Mouse (Mus musculus) right cerebral cortex, postnatal 10 days (tissue): ENCODE results near the gene Plagl2.
A peak's percentile ranks its signal among the peaks of the same experiment; 100 is the strongest.
"Not testable (repeated sequence)": the region's sequence is repeated elsewhere in the genome, so short reads cannot be mapped to it uniquely, and the experiment has no call there.

Source experiments
- DNase-seq, 2 experiments: peaks; one replicate each; pipeline ENCODE4 v3.0.0; 2021; ENCODE audit warnings: low spot score in 2 of 2

Gene Plagl2

DNA sequence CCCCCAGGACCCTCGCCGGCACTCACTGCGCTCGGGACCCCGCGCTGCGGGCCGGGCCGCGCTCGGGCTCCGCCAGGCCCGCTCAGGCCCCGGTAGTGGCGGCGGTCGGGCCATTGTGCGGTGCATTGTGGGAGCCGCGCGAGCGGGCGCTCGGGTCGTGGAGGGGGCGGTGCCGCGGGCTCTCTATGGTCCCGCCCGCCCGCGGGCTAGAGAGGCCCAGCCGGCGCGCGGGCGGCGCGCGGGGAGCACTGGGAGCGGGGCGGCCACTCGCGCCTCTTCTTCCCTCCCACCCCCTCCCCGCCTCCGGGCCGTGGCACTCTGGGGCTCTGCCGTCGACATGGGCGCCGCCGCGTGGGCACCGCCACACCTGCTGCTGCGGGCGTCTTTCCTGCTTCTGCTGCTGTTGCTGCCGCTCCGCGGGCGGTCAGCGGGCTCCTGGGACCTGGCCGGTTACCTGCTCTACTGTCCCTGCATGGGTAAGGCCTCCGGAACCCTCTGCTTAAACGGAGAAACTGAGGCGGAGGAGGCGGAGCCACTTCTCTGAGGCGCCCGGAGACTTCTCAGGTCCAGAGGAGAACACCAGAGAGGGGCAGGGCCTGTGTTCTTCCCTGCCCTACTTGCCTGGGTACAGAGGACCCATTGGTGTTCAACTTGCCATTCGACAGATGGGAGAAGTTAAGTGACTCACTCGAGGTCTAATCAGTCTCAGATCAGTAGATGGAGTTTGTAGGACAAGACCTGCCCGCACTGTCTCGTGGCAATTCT lies at the start of gene Plagl2, which contains the start of gene Pofut1:
Plagl2 (minus strand) TSS at position 177 of the 765 bp plus-strand sequence.
Pofut1 (plus strand) TSS at position 284 of the 765 bp plus-strand sequence.
- DNase-seq = peak; percentile 92 to 93

- peak in 1 of 2 experiments; percentile 43 for DNase-seq
Measured at GRCm38 (mm10) chr2:153287835-153288234, 46.6 kb upstream of the Plagl2 start.

DNA sequence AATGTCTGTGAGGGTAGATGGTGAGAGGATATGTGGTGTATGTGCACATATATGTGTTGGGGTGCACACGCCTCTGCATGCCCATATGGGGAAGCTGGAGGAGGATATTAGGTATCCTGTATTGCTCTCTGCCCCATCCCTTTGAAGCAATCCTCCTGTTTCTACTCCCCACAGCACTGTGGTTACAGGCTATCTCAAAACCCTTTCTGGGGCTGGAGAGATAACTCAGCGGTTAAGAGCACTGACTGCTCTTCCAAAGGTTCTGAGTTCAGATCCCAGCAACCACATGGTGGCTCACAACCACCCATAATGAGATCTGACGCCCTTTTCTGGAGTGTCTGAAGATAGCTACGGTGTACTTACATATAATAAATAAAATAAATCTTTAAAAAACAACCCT lies 45.3 kb upstream of the Plagl2 start:
- DNase-seq = no peak

GRCm38 (mm10) chr2:153283919-153284318 lies 42.7 kb upstream of the Plagl2 start:
- no peak for DNase-seq

DNA sequence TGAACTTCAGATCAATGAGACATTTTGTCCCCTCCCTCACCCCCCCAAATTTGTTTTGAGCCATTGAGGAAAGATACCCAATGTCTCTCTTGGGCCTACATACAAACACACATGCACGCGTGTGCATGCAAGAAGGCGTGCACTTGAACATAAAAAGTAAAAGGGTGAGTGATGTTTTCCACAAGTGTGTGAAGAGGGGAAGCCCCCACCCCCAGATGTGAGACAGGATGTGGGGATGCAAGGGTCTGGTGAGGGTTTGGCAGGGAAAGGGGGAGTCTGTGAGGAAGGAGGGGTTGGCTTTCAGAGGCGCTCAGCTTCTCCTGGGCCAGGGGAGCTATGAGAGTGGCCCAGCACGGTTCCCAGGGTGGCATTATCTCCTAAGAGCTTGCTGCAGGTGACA lies 37.1 kb upstream of the Plagl2 start:
- DNase-seq = no peak

DNA sequence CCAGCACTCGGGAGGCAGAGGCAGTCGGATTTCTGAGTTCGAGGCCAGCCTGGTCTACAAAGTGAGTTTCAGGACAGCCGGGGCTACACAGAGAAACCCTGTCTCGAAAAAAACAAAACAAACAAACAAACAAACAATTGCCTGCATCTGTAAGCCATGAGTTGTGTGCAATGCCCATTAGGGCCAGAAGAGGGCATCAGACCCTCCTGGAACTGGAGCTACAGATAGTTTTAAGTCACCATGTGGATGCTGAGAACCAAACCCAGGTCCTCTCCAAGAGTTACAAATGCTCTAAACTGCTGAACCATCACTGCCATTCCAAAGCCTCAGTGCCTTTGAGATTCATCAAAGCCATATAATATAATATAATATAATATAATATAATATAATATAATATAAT lies 35.6 kb upstream of the Plagl2 start:
- DNase-seq = not testable (repeated sequence)

DNA sequence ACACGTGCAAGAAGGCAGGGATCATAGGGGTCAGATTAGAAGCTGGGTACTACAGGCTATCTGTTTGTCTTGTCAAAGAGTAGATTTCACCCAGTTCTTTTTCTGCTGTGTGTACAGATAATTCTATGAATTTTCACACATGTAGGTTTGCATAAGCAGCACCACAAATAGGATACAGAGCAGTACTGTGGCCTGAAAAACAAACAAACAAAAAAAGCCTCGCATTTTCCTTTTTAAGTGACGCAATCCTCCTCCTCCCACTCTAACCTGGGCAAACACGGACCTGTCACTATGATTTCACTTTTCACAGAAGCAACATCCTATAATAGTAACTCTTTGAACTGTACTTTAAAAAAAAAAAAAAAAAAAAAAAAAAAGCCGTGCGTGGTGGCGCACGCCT lies 35.2 kb upstream of the Plagl2 start:
- DNase-seq = no peak

DNA sequence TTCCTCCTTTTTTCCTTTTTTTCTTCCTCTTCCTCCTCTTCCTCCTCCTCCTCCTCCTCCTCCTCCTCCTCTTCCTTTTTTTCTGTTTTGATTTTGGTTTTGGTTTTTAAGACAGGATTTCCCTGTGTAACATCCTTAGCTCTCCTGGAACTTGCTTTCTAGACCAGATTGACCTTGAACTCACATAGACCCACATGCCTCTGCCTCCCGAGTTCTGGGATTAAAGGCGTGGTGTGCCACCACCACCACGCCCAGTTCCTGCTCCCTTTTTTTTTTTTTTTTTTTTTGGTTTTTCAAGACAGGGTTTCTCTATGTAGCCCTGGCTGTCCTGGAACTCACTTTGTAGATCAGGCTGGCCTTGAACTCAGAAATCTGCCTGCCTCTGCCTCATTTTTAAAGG lies 34.4 kb upstream of the Plagl2 start:
- DNase-seq = not testable (repeated sequence)

DNA sequence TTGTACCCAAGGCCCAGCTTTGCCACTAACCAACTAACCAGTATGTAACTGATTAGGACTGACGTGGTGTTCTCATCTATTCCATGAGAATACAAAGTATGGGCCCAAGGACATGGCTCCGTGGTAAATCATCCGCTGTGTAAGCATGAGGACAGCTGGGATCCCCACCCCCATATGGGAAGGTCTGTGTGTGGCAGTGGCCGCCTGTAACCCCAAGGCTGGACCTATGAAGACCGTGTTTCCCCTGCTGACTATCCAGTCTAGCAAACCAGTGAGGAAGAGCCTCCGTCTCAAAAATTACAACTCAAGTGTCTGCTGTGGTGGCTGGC lies 33.7 kb upstream of the Plagl2 start:
- no peak for DNase-seq

DNA sequence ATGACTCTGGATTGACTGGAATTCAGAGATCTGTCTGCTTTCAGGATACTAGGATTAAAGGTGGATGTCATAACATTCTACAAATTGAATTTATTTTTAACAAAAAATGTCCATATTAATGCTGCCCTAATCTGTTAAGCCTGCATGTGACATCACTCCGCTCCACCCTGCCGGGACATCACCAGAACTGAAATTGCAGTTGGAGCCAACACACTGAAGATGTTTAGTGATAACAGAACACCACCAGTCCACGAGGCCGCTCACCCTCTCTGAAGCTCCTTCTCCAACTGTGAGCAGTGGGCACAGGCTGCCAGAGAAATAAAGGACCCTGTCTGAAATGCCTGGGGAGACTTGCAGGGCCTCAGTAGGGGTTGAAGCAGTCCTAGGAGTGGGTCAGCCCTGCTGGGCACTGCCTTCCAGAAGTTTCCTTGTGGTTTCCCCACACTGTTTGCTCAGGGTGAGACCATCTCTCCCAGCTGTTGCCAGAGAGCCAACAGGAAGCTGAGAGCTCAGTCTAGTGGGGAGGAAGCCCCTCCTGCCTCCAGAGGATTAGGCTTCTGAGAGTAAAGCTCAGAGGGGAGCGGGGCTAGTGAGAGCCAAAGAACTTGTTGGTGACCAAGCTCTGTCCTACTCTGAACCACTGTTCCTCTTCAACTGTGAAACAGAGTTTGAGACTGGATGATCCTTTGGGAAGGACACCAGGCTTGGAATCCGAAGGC lies 33.1 kb upstream of the Plagl2 start:
- DNase-seq = not testable (repeated sequence)

- DNase-seq = not testable (repeated sequence)
Measured at GRCm38 (mm10) chr2:153270231-153270915, 29.1 kb upstream of the Plagl2 start.

DNA sequence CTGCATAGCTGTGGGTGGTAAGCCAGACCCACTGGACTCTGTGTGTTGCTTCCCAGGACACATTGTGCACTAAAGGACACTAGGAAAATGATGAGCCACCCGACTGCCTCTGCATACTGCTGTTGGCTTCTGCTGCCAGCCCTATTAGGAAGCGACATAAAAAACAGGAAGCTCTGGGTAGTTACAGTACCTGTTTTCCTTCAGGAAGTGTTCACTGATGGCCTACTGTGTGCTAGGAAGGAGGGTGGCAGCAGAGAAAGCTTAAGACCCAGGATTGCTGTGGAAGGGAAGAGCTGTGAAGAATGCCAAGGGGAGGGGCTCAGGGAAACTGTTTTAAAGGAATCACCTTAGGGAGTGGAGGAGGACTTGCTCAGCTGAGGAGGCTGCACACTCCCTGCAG lies 26.1 kb upstream of the Plagl2 start:
- DNase-seq = no peak

GRCm38 (mm10) chr2:153263053-153263452 lies 21.8 kb upstream of the Plagl2 start:
- DNase-seq = no peak

- no peak for DNase-seq
Measured at GRCm38 (mm10) chr2:153259864-153260674, 18.8 kb upstream of the Plagl2 start.

- no peak for DNase-seq
Measured at GRCm38 (mm10) chr2:153259030-153259863, 18.0 kb upstream of the Plagl2 start.

- DNase-seq = no peak
Measured at GRCm38 (mm10) chr2:153256604-153257003, 15.4 kb upstream of the Plagl2 start.

- DNase-seq = no peak
Measured at GRCm38 (mm10) chr2:153249751-153250150, 8.5 kb upstream of the Plagl2 start.

DNA sequence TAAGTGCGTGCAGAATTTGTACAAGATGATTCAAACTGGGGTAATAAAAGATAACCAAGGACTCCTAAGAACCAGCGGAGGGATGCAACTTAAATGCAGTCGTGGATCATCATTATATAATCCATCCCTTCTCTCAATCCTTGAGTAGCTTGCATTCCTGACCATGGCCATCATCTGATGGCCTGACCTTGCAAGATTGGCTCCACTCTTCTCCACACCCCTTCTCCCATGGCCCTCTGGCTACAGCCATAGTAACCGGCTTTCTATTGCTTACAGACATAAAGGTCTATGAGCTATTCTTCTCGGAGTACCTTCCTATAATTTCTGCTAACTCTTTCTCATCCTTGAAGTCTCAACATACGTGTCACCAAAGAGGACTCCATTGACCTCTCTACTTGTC lies 930 bp upstream of the Plagl2 start:
- DNase-seq = no peak

DNA sequence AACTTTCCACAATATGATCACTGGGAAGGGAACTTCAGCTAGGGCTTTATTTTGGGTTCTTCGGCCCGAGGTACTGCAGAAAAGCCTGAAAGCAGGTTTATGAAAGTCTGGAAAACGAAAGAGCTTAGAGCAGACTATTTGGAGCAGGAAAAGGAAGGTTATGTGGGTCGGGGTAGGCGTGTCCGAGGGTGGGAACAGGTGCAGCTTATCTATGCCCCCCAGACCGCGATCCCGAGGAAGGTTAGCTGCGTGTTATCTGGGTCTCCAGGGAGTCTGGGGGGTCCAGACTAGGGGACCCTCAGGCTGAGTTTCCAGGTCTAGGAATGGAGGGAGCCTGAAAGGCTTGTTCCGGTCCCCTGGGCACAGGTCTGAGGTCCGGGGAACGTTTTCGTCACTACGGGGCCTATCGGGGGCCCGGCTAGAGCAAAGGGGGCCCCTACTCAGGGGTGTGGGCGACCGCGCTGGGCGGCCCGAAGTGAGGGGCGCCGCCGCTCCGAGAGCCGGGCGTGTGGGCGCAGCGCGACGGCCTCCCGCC lies 458 bp downstream of the Plagl2 start:
- no peak for DNase-seq

DNA sequence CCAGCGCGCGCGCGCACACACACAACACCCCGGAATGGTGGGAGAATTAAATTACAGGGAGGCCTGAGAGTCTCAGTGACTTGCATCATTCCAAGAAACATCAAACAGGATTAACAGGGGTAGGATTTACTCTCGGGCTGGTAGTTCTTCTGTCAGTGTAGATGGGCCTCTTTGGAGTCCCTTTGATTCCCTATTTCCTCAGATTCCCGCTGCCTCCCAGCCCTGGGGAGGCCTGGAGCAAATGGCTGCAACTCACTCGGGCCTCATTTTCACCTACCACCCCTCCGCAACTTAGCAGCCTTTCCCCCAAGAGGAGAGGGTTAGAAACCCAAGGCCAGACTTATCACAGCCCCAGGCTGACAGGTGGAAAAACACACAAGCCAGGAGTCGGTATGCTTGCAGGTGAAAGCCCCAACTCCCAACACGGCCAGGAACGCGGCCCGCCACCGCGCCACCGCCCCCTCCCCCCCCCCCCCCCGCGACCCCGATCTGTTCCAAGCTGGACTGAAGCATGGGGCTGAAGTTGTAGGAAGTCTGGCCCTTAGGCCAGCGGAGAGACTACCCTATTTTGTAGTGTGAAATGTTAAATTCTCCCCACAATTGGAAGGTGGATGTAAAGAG lies 1.3 kb downstream of the Plagl2 start:
- no peak for DNase-seq
